Mouse (Mus musculus): ENCODE measurements around the gene Ggt5. TPM values are rescaled to one million over a fixed set of nuclear protein-coding genes. Genes with fewer than 3 reads are reported as not detected.

Gene Ggt5
- total RNA-seq, 1 experiment from 2014 or later: 1.8 TPM

- no peak for ATAC-seq (replicated peaks; ENCODE audit: insufficient number of reproducible peaks, low FRiP score, low TSS enrichment, poor library complexity, severe bottlenecking)
These were observed 53.8 kb downstream of the Ggt5 start for GRCm38 (mm10) chr10:75642891-75643290.

GRCm38 (mm10) chr10:75643741-75644343 lies 54.7 kb downstream of the Ggt5 start, which contains the start of gene Susd2:
Gene Susd2, minus strand, starts transcription at chr10:75644008.
- no peak for ATAC-seq (replicated peaks; ENCODE audit: insufficient number of reproducible peaks, low FRiP score, low TSS enrichment, poor library complexity, severe bottlenecking)

- no peak for ATAC-seq (replicated peaks; ENCODE audit: insufficient number of reproducible peaks, low FRiP score, low TSS enrichment, poor library complexity, severe bottlenecking)
These were observed 56.5 kb downstream of the Ggt5 start for GRCm38 (mm10) chr10:75645616-75646015.

- no peak for ATAC-seq (replicated peaks; ENCODE audit: insufficient number of reproducible peaks, low FRiP score, low TSS enrichment, poor library complexity, severe bottlenecking)
These were observed 57.3 kb downstream of the Ggt5 start for GRCm38 (mm10) chr10:75646406-75646805.

GRCm38 (mm10) chr10:75647362-75647761 lies 58.2 kb downstream of the Ggt5 start:
- ATAC-seq (replicated peaks; ENCODE audit: insufficient number of reproducible peaks, low FRiP score, low TSS enrichment, poor library complexity, severe bottlenecking): no peak

- no peak for ATAC-seq (replicated peaks; ENCODE audit: insufficient number of reproducible peaks, low FRiP score, low TSS enrichment, poor library complexity, severe bottlenecking)
These were observed 59.0 kb downstream of the Ggt5 start for GRCm38 (mm10) chr10:75648091-75648490.

GRCm38 (mm10) chr10:75649001-75649400 lies 59.9 kb downstream of the Ggt5 start:
- ATAC-seq (replicated peaks; ENCODE audit: insufficient number of reproducible peaks, low FRiP score, low TSS enrichment, poor library complexity, severe bottlenecking): no peak

- ATAC-seq (replicated peaks; ENCODE audit: insufficient number of reproducible peaks, low FRiP score, low TSS enrichment, poor library complexity, severe bottlenecking): no peak
These were observed 60.4 kb downstream of the Ggt5 start for GRCm38 (mm10) chr10:75649406-75649995.

GRCm38 (mm10) chr10:75650306-75650902 lies 61.3 kb downstream of the Ggt5 start:
- ATAC-seq (replicated peaks; ENCODE audit: insufficient number of reproducible peaks, low FRiP score, low TSS enrichment, poor library complexity, severe bottlenecking): no peak

- ATAC-seq (replicated peaks; ENCODE audit: insufficient number of reproducible peaks, low FRiP score, low TSS enrichment, poor library complexity, severe bottlenecking): no peak
These were observed 62.4 kb downstream of the Ggt5 start for GRCm38 (mm10) chr10:75651381-75652068.

- no peak for ATAC-seq (replicated peaks; ENCODE audit: insufficient number of reproducible peaks, low FRiP score, low TSS enrichment, poor library complexity, severe bottlenecking)
These were observed 64.9 kb downstream of the Ggt5 start for GRCm38 (mm10) chr10:75654053-75654452.

GRCm38 (mm10) chr10:75657165-75657564 lies 68.0 kb downstream of the Ggt5 start:
- no peak for ATAC-seq (replicated peaks; ENCODE audit: insufficient number of reproducible peaks, low FRiP score, low TSS enrichment, poor library complexity, severe bottlenecking)

- ATAC-seq (replicated peaks; ENCODE audit: insufficient number of reproducible peaks, low FRiP score, low TSS enrichment, poor library complexity, severe bottlenecking): no peak
These were observed 68.6 kb downstream of the Ggt5 start for GRCm38 (mm10) chr10:75657772-75658171.

- ATAC-seq (replicated peaks; ENCODE audit: insufficient number of reproducible peaks, low FRiP score, low TSS enrichment, poor library complexity, severe bottlenecking): no peak
These were observed 72.2 kb downstream of the Ggt5 start for GRCm38 (mm10) chr10:75661381-75661780.

GRCm38 (mm10) chr10:75661876-75662275 lies 72.7 kb downstream of the Ggt5 start:
- ATAC-seq (replicated peaks; ENCODE audit: insufficient number of reproducible peaks, low FRiP score, low TSS enrichment, poor library complexity, severe bottlenecking): no peak

- ATAC-seq (replicated peaks; ENCODE audit: insufficient number of reproducible peaks, low FRiP score, low TSS enrichment, poor library complexity, severe bottlenecking): no peak
These were observed 73.4 kb downstream of the Ggt5 start for GRCm38 (mm10) chr10:75662575-75662974.

GRCm38 (mm10) chr10:75664673-75665270 lies 75.6 kb downstream of the Ggt5 start:
- no peak for ATAC-seq (replicated peaks; ENCODE audit: insufficient number of reproducible peaks, low FRiP score, low TSS enrichment, poor library complexity, severe bottlenecking)

GRCm38 (mm10) chr10:75666451-75667030 lies 77.4 kb downstream of the Ggt5 start:
- ATAC-seq (replicated peaks; ENCODE audit: insufficient number of reproducible peaks, low FRiP score, low TSS enrichment, poor library complexity, severe bottlenecking): no peak
